Mouse (Mus musculus): ENCODE data around the gene Iqub. TPM values are rescaled to one million over a fixed set of nuclear protein-coding genes. Genes with fewer than 3 reads are reported as not detected.

Gene Iqub
- polyA plus RNA-seq, 2 experiments from 2014 or later: not detected

DNA sequence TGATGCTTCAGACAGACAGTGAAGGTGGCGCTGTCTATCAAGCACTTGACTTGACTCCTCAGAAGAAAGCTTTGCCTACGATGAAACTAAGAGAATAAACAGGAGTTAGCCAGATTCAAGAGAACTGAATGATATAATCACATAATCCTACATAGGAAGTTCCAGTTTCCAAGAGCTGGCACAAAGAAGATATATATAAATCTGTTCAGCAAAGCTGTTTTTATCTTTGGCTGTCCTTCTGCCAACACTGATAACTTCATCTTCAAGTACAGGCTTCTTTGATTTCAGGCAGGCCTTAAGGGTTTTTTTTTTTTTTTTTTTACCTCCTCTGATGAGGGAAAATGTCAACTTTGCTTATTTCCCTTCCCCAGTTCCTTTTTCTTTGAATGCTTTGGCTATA is 44.7 kb downstream of the Iqub start:
- no peak for ATAC-seq

DNA sequence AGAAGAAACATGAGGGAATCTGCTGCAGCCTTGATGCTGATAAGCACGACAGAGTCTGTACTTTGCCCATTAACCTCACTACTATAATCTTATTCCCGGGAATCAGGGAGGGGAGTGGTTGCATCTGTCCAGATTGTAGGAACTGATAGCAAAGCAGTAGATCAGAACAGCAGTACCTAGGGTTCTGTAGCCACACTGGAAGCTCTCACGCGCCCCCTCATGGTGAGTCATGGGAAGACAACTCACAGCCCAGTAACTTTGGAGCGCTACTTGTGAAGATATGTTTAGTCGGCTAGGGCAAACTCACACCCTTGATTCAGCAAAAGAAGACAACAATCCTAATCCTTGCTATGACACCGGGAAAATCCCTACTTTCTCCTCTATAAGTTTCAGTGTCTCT is 58.8 kb downstream of the Iqub start:
- peak; percentile 45 for ATAC-seq

DNA sequence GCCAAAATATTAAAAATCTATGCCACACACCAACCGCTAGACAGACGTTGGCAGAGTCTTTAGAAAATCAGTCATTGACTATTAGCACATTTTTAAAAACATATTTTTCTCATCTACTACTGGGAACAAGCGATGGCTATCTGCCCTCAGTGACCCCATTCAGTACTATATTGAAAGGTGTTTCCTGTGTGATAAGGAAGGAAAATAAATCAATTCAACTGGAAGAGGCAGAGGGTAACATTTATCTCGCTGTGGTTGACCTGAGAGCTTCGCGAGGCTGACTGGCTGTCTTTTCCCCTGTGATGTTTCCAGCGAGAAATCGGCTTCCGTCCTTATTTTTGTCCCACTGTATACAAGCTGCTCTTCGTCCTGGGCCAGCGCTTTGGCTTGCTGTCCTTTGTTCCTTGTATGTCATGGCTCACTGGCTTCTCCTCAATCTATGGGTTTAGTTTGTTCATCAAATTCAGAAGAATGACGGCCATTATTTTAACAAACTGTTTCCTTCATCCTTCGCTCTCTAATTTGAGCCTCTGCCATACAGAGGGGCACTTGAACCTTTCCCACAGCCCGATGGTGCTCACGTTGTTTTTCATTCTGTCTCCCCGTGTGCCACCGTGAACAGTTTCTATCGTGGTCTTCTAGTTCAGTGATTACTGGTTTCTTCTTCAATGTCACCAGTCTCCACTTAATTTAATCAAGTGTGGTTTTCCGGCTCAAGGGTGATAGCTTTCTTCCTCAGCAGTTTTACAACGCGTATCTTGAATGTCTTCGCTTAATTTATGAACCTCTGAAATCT is 63.6 kb downstream of the Iqub start:
- ATAC-seq: no peak

DNA sequence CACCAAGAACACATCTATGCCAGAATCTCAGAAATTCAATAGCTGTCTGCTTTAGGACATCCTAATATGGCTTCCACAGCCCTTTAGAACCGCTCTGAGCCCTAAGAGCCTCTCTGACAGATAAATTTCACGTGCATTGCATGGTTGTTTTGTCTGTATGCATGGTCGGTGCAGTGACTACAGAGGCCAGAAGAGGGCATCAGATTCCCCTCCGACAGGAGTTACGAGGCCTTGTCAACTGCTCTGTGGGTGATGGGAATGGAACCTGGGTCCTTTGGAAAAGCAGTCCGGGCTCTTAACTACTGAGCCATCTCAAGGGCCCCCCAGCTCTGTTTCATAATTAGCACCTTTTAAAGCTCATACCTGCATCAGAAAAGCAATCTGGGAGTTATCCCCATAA is 64.6 kb downstream of the Iqub start:
- ATAC-seq: no peak

DNA sequence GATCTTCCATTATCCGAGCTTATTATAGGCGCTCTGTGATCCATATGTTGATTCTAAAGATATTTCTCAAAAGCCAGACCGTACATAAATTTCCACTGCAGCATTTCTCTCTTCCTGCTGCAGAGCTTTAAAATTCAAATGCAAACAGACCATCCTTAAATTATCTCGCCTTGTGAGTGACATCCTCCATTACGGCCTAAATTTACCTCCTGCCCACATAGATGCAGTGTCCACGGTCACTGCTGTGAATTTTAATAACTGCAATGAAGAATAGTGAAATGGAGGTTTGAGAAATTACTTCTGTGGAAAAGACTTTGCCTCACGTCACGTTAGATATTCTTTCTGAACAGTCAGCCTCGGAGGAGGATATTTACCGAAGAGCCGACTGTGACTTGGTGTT is 98.8 kb downstream of the Iqub start:
- no peak for ATAC-seq

DNA sequence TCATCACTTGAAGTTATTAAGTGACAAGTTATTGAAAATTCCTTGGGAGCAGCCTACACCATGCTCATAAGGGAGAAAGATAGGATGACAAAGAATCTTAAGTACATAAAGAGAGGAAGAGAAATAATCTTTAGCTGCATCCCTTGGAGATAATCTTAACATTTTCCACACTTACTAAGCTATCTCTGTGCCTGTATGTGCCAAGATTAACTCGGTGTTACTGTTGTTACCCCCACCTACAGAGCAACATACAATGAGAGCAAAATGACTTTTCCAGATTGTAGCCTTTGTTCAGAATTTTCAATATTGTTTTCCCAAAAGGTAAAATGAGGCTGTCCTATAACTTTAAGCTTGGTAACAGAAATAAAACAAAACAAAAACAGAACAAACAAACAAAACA is 99.4 kb downstream of the Iqub start:
- ATAC-seq: no peak

DNA sequence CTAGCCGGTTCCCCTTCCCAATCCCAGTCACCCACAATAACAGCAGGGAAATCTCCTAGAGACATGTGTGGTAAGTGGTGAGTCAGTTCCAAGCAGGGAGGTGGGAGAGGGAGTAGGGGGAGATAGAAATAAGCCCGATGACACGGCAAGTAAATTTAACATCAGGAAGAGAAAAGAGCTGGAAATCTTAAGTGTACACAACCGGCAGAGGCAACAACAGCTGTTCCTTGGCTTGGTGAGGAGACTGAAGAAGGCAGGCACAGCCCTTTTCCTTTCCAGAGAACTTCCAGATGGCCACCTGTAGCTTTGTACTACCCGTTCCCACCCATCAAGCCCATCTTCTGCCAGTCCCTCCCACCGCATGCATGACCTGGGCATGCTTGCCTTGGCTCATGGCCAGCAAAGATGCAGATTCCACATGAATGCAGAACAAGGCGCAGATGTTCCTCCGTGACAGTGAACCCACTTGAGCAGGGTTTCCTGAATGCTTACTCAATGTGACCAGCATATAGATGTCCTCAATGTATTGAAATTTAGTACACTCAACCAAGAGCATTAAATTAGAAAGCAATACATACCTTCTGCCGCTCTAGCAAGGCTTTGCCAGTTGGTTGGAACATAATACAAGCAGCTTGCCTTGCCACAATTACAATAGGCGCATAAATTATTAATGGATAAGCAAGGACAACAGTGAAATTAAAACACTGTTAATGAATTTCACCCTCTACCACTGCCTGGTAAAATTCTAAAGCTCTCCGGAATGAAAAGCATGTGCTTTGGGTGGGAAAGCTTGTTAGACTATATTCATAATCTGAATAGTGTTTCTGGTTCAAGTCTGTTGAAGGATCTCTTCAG is 106.1 kb downstream of the Iqub start:
- ATAC-seq: no peak

DNA sequence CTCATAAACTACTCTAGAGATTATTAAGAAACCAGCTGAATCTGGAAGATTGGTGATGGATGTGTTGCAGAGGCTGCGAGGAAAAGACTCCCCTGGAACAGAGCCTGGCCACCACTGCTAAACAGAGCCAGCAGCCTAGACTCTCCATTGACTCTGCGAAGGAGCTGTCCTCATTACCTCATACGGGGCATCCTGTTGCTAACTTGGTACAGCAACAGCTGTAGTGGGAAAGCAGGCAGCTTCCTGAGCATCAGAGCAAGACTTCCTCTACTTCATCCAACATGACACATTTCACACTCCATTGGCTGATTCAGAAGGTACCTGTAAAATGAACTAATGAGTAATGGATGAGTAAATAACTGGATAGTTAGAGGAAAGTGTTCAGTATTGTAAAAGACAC is 107.1 kb downstream of the Iqub start:
- no peak for ATAC-seq

DNA sequence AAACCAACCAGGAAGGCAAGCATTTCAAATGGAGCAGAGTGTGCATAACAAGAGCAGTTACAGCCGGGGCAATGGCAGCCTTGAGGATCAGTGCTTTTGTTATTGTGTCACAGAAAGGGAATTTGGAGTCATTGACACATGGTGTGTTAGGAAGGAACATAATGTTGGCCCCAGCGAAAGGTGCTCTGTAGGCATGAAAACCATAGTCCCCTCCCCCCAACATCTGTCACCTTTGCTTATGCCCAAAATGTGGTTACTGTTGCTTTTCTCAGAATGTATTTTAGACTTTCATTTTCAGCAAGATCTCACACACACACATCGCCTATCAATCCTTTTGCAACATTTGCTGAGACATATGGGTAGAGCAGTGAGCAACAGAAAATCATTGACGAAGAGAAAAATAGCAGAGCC is 117.6 kb downstream of the Iqub start:
- no peak for ATAC-seq

Other genes with a start within 250 kb of the Iqub start
- 100 to 1,000 TPM; 157 to 216 TPM for gene Ndufa5, start 12.9 kb upstream of the Iqub start, polyA plus RNA-seq (2017; shearing (Covaris generic))
- gene Asb15, start 13.1 kb upstream of the Iqub start, polyA plus RNA-seq (2017; shearing (Covaris generic)): not detected
- gene Lmod2, start 82.7 kb upstream of the Iqub start, polyA plus RNA-seq (2017; shearing (Covaris generic)): not detected
- 10 to 100 TPM; 11.3 to 15.0 TPM for gene Wasl, start 149.9 kb upstream of the Iqub start, polyA plus RNA-seq (2017; shearing (Covaris generic))
- gene Hyal6, start 218.2 kb upstream of the Iqub start, polyA plus RNA-seq (2017; shearing (Covaris generic)): not detected
- under 1 TPM in 1 of 2 experiments, not detected in 1; 0.09 TPM for gene Hyal4, start 233.3 kb upstream of the Iqub start, polyA plus RNA-seq (2017; shearing (Covaris generic))

Data from CD4-positive, CD25-positive, alpha-beta regulatory T cell, adult 4 months (primary cell).